17 mouse cellular contexts compared by ENCODE assay signal in genomic region chr12:26212447-26212846, GRCm38 (mm10).
"Had no signal": no experiment of that assay in that cellular context is flagged by ENCODE, and none has a peak within 500 bp of the region (broad histone marks: within the 10 kb centered on the region; RNA-seq: fewer than 3 reads in every experiment).

No protein-coding gene starts in this region.

- H3K4me2 ChIP-seq: lung, embryonic 15.5 days; midbrain, embryonic 13.5 days; midbrain, embryonic 15.5 days; neural tube, embryonic 12.5 days; stomach, embryonic 15.5 days had no signal

- H3K9me3 ChIP-seq: lung, embryonic 15.5 days; megakaryocyte, embryonic 14.5 days; midbrain, embryonic 13.5 days; midbrain, embryonic 15.5 days; neural tube, embryonic 12.5 days; stomach, embryonic 15.5 days had no signal

- ATAC-seq: liver, postnatal 0 days; lung, postnatal 0 days; midbrain, embryonic 13.5 days; midbrain, embryonic 15.5 days had no signal

- H3K27me3 ChIP-seq: lung, embryonic 15.5 days; megakaryocyte, embryonic 14.5 days; midbrain, embryonic 13.5 days; midbrain, embryonic 15.5 days; neural tube, embryonic 12.5 days; stomach, embryonic 15.5 days had no signal

- H3K4me1 ChIP-seq: lung, embryonic 15.5 days; megakaryocyte, embryonic 14.5 days; midbrain, embryonic 13.5 days; neural tube, embryonic 12.5 days; stomach, embryonic 15.5 days had no signal

- H3K36me3 ChIP-seq: lung, embryonic 15.5 days; midbrain, embryonic 13.5 days; midbrain, embryonic 15.5 days; neural tube, embryonic 12.5 days; stomach, embryonic 15.5 days had no signal

- H3K4me3 ChIP-seq: lung, embryonic 15.5 days; megakaryocyte, embryonic 14.5 days; midbrain, embryonic 13.5 days; midbrain, embryonic 15.5 days; neural tube, embryonic 12.5 days; stomach, embryonic 15.5 days had no signal

- DNase-seq: liver, postnatal 0 days; lung, adult 2 months; lung, postnatal 14 days; lung, postnatal 36 days; right cerebral cortex, postnatal 14 days; thymus, adult 2 months; thymus, postnatal 25 days; thymus, postnatal 4 days had no signal

- H3K9ac ChIP-seq: liver, postnatal 0 days; lung, embryonic 15.5 days; midbrain, embryonic 13.5 days; midbrain, embryonic 15.5 days; neural tube, embryonic 12.5 days; stomach, embryonic 15.5 days had no signal

- H3K27ac ChIP-seq: lung, embryonic 15.5 days; macrophage; midbrain, embryonic 13.5 days; midbrain, embryonic 15.5 days; neural tube, embryonic 12.5 days; stomach, embryonic 15.5 days; stomach, postnatal 0 days had no signal
